Mouse (Mus musculus): ENCODE results near the gene Scg3.
A peak's percentile ranks its signal among the peaks of the same experiment; 100 is the strongest.
"Not testable (repeated sequence)": the region's sequence is repeated elsewhere in the genome, so short reads cannot be mapped to it uniquely, and the experiment has no call there.

Scg3 gene

GRCm38 (mm10) chr9:75625556-75626307, 58.1 kb downstream of the Scg3 start, which contains the start of gene Lysmd2:
Gene Lysmd2, plus strand, starts transcription at chr9:75625741.
- peak; percentile 35 to 67 for DNase-seq

GRCm38 (mm10) chr9:75624983-75625555, 58.8 kb downstream of the Scg3 start:
- no peak for DNase-seq

- DNase-seq: no peak
Measured at GRCm38 (mm10) chr9:75621428-75621827, 62.4 kb downstream of the Scg3 start.

GRCm38 (mm10) chr9:75619761-75620160, 64.1 kb downstream of the Scg3 start:
- DNase-seq: not testable (repeated sequence)

GRCm38 (mm10) chr9:75618836-75619400, 64.9 kb downstream of the Scg3 start:
- DNase-seq: no peak

- DNase-seq: no peak
Measured at GRCm38 (mm10) chr9:75616560-75616959, 67.3 kb downstream of the Scg3 start.

- DNase-seq: peak; percentile 2 to 38
Measured at GRCm38 (mm10) chr9:75610571-75611493, 73.0 kb downstream of the Scg3 start, which contains the start of gene Tmod2. Gene Tmod2, minus strand, starts transcription at chr9:75611325.

- no peak for DNase-seq
Measured at GRCm38 (mm10) chr9:75609965-75610364, 73.9 kb downstream of the Scg3 start.

- DNase-seq: no peak
Measured at GRCm38 (mm10) chr9:75609505-75609904, 74.4 kb downstream of the Scg3 start.

GRCm38 (mm10) chr9:75607496-75607895, 76.4 kb downstream of the Scg3 start:
- DNase-seq: no peak

- no peak for DNase-seq
Measured at GRCm38 (mm10) chr9:75601510-75601909, 82.3 kb downstream of the Scg3 start.

- DNase-seq: no peak
Measured at GRCm38 (mm10) chr9:75600166-75600934, 83.5 kb downstream of the Scg3 start.

GRCm38 (mm10) chr9:75599191-75599841, 84.5 kb downstream of the Scg3 start:
- no peak for DNase-seq

GRCm38 (mm10) chr9:75597596-75597995, 86.3 kb downstream of the Scg3 start:
- DNase-seq: no peak

- no peak for DNase-seq
Measured at GRCm38 (mm10) chr9:75597036-75597435, 86.8 kb downstream of the Scg3 start.

- no peak for DNase-seq
Measured at GRCm38 (mm10) chr9:75593481-75593880, 90.4 kb downstream of the Scg3 start.

Measured in kidney, postnatal 25 days (tissue).